Mouse (Mus musculus): Measurements from ENCODE around the gene Rxfp3.

DNA sequence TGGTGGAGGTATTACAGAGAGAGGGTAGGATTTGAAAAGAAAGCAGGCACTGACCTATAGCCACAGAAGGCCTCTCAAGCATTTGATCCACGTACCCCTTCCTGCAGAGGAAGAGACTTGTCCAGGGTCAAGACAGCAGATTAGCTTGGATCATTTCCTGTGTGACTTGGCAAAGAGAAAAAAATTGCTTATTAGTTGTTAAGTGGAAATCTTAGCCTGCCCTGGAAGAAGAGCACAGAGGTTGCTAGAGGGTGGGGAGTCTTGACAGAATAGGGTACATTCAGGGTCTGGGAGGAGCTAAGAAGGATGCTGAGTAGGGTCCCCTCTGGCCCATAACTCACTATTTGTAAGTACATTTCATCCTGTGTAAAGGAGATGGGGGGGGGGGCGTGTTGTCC lies 26.4 kb upstream of the Rxfp3 start:
- TF ChIP-seq CTCF (conservative IDR thresholded peaks at IDR 0.05; ENCODE audit: insufficient read depth, insufficient read length, low read depth, low read length) (no peak), POLR2A (IDR thresholded peaks at IDR 0.05; ENCODE audit: low read depth, low read length) (no peak)
